Mouse (Mus musculus) 3134 (cell line): ENCODE results near the gene Crisp2.
"Not testable (repeated sequence)": the region's sequence is repeated elsewhere in the genome, so short reads cannot be mapped to it uniquely, and the experiment has no call there.

Experiments used
- DNase-seq: peaks from one replicate; pipeline ENCODE4 v3.0.0-alpha.2; 2011; ENCODE audit warnings: low spot score; ENCODE audit not compliant: insufficient read length; ENCODE audit errors: extremely low read depth

Crisp2 gene

GRCm38 (mm10) chr17:40717055-40717454 is 89.7 kb downstream of the Crisp2 start:
- not testable (repeated sequence) for DNase-seq

GRCm38 (mm10) chr17:40716273-40716672 is 90.5 kb downstream of the Crisp2 start:
- DNase-seq, result no peak
